Mouse (Mus musculus) intestine, postnatal 0 days (tissue): ENCODE data around the gene Prkcb. TPM values are rescaled to one million over a fixed set of nuclear protein-coding genes. Genes with fewer than 3 reads are reported as not detected.

ENCODE experiments used
- ATAC-seq: fragments of 200-750 bp; cut with Nextera tagmentation; 2 replicates; pipeline ENCODE4 v1.8.0; 2017; ENCODE audit warnings: mild to moderate bottlenecking, moderate TSS enrichment, moderate library complexity
- H3K27ac ChIP-seq: fragments of 300-500 bp; sonication (generic); 2 replicates; pipeline ENCODE4 v1.5.1; 2014; ENCODE audit warnings: mild to moderate bottlenecking, low read depth, low read length, moderate library complexity
- H3K27me3 ChIP-seq: fragments of 300-500 bp; sonication (generic); replicated peaks from 2 replicates; pipeline ENCODE4 v1.6.1; 2014; ENCODE audit warnings: low read length, mixed read lengths; ENCODE audit not compliant: control insufficient read depth, insufficient read depth
- H3K36me3 ChIP-seq: fragments of 300-500 bp; sonication (generic); 2 replicates; pipeline ENCODE4 v1.6.1; 2014; ENCODE audit warnings: mild to moderate bottlenecking, moderate library complexity; ENCODE audit not compliant: control insufficient read depth, insufficient read depth
- H3K4me1 ChIP-seq: fragments of 300-500 bp; sonication (generic); replicated peaks from 2 replicates; pipeline ENCODE4 v1.6.1; 2014; ENCODE audit warnings: antibody characterized with exemption, low read length, mixed read lengths; ENCODE audit not compliant: control insufficient read depth, insufficient read depth
- H3K4me2 ChIP-seq: fragments of 300-500 bp; sonication (generic); replicated peaks from 2 replicates; pipeline ENCODE4 v1.6.1; 2014; ENCODE audit warnings: low read depth, mild to moderate bottlenecking, moderate library complexity
- H3K4me3 ChIP-seq: fragments of 300-500 bp; sonication (generic); 2 replicates; pipeline ENCODE4 v1.5.1; 2014; ENCODE audit warnings: low read depth, low read length
- H3K9ac ChIP-seq: fragments of 300-500 bp; sonication (generic); 2 replicates; pipeline ENCODE4 v1.6.1; 2014; ENCODE audit warnings: mild to moderate bottlenecking, low read depth, low read length
- H3K9me3 ChIP-seq: fragments of 300-500 bp; sonication (generic); 2 replicates; pipeline ENCODE4 v1.6.1; 2016; ENCODE audit warnings: mixed run types; ENCODE audit not compliant: control insufficient read depth
- CTCF ChIP-seq: sonication (generic); IDR thresholded peaks from 2 replicates; pipeline ENCODE4 v1.5.1; 2016; ENCODE audit warnings: low read depth, mild to moderate bottlenecking, control low read depth, antibody characterized with exemption, moderate library complexity
- WGBS: fragments of 180-500 bp; shearing (Covaris S2); extraction: QIAGEN DNeasy Blood & Tissue Kit; methylation state at CpG from one replicate; pipeline ENCODE4 v1.1.7; 2014; 5-methylcytosine and 5-hydroxymethylcytosine counted together
- polyA plus RNA-seq: library from polyadenylated mRNA; unstranded; fragments of >200 nt; fragmentation: Nextera tagmentation; extraction: Ambion mirVana; gene quantifications from 2 replicates; pipeline ENCODE4 v1.2.1, GENCODE M21; 2015

Gene Prkcb
- polyA plus RNA-seq, 1 experiment from 2014 or later, result 4.7 TPM

DNA sequence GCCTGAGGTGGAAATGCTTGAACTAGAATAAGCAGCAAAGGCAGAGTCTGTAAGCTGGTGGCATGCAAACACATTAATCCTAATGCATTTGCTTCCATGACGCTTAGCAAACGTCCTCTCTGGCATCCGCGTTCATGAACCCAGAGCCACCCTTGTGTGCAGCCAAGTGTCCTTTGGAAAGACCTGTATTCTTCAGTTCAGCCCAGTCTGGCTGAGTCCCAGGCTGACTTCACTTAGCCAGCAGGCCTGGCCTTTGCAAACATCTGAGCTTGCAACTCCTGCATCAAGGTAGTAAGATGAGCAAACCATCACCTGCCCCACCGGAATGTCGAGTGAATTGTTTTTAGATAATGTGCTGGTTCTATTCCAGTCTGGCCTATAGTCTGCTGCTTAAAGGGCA lies 126.1 kb downstream of the Prkcb start:
- ATAC-seq, result no peak
- Histone ChIP-seq H3K4me2 (no peak overlapping the region), H3K9ac (no peak overlapping the region), H3K27me3 (no peaks in the 10 kb centered on the region), H3K4me3 (no peak overlapping the region), H3K36me3 (no peaks in the 10 kb centered on the region), H3K4me1 (no peaks in the 10 kb centered on the region), H3K9me3 (no peaks in the 10 kb centered on the region), H3K27ac (no peak overlapping the region)
- 77% methylated on average over 6 of the region's 6 CpGs for WGBS
- no peak for TF ChIP-seq CTCF

DNA sequence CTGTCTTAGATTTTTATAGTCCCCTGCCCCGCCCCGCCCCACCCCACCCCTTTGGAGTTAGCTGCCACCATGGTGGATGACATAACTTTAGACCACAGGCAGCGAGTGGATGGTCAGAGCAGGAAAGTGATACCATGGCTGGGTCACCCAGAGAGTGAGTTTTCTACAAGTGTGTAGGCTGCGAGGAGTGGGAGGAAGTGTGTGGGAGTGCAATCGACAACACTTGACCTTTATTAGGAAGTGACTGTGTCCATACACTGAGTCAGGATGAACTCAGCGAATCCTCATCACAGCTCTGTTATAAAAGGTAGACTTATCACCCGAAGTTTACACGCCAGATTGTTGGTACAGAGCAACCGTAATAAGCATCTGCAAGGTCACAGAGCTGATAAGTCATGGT lies 126.8 kb downstream of the Prkcb start:
- no peak for ATAC-seq
- H3K36me3 ChIP-seq, result no peaks in the 10 kb centered on the region

DNA sequence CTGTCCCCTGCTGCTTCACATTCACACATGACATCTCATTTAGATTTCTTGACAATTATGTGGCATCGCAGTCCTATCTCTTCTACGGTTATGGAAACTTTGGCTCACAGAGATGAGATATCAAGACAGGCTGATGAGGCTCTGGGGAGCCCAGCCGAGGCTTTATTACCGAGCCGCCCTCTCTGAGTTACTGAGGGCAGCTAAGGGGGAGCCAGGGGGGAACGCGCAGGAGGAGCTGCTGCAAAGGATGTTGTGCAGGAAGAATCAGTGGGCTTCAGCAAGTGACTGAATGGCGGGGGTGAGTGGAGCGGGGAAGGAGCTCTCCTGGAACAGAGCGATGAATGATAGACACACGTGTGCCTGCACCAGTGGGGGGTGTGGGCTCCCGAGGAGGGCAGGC lies 127.4 kb downstream of the Prkcb start:
- H3K4me2 ChIP-seq, result no peak overlapping the region
- H3K9ac ChIP-seq, result no peak overlapping the region
- no peaks in the 10 kb centered on the region for H3K27me3 ChIP-seq
- ATAC-seq, result no peak
- H3K27ac ChIP-seq, result no peak overlapping the region
- H3K4me1 ChIP-seq, result no peaks in the 10 kb centered on the region
- WGBS, result 72% methylated on average over 12 of the region's 12 CpGs
- H3K36me3 ChIP-seq, result no peaks in the 10 kb centered on the region
- no peak overlapping the region for H3K4me3 ChIP-seq
- no peaks in the 10 kb centered on the region for H3K9me3 ChIP-seq
- no peak for TF ChIP-seq CTCF

More for the DNA sequence above, 126.8 kb downstream of the Prkcb start:
- no peak for TF ChIP-seq CTCF
- H3K4me3 ChIP-seq, result no peak overlapping the region
- H3K4me2 ChIP-seq, result no peak overlapping the region
- 74% methylated on average over 9 of the region's 9 CpGs for WGBS
- H3K27me3 ChIP-seq, result no peaks in the 10 kb centered on the region
- H3K9ac ChIP-seq, result no peak overlapping the region
- no peaks in the 10 kb centered on the region for H3K4me1 ChIP-seq
- H3K27ac ChIP-seq, result no peak overlapping the region
- no peaks in the 10 kb centered on the region for H3K9me3 ChIP-seq

DNA sequence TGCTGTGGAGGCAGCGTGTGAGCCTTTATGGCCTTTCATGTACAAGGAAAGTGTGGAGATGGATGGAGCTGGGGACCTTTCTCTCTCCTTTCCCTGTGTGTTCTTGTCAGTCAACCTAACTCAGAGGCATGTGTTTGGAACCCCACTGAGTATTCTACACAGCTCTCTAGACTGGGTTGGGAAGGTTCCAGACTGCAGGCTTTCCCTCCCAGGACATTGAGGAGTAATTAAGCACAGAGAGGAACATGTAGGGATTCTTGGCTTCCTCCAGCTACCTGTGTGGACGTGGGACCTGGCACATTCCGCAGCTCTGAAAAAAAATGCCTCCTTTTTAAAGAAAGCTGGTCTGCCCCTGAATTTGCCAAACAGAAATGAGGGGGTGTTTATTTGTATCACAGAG lies 130.0 kb downstream of the Prkcb start:
- no peaks in the 10 kb centered on the region for H3K9me3 ChIP-seq
- WGBS, result 73% methylated on average over 3 of the region's 3 CpGs
- H3K9ac ChIP-seq, result no peak overlapping the region
- no peak for TF ChIP-seq CTCF
- no peaks in the 10 kb centered on the region for H3K36me3 ChIP-seq
- ATAC-seq, result no peak
- no peak overlapping the region for H3K4me3 ChIP-seq
- no peak overlapping the region for H3K27ac ChIP-seq
- H3K27me3 ChIP-seq, result no peaks in the 10 kb centered on the region
- H3K4me1 ChIP-seq, result no peaks in the 10 kb centered on the region
- no peak overlapping the region for H3K4me2 ChIP-seq

DNA sequence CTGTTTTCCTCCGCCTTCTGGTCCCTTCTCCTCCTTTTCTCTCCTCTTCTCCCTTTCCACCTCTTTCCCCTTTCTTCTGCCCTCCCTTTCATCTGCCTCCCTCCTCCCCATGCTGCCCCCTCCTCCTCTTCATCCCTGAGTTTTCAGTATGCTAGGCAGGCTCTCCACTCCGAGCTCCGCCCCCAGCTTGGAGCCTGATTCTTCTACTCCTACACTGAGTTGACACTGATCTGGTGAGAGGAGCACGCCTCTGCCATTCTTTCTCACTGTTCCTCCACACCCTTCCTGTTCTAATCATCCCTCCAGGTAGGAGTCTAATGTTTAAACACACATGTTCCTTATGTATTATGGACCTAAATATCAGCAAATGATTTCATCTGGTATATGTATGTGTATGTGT lies 135.3 kb downstream of the Prkcb start:
- Histone ChIP-seq H3K4me2 (no peak overlapping the region), H3K4me3 (no peak overlapping the region), H3K4me1 (no peaks in the 10 kb centered on the region), H3K27ac (no peak overlapping the region), H3K36me3 (no peaks in the 10 kb centered on the region), H3K9ac (no peak overlapping the region), H3K27me3 (no peaks in the 10 kb centered on the region), H3K9me3 (no peaks in the 10 kb centered on the region)
- 71% methylated on average over 4 of the region's 4 CpGs for WGBS
- no peak for ATAC-seq
- no peak for TF ChIP-seq CTCF

DNA sequence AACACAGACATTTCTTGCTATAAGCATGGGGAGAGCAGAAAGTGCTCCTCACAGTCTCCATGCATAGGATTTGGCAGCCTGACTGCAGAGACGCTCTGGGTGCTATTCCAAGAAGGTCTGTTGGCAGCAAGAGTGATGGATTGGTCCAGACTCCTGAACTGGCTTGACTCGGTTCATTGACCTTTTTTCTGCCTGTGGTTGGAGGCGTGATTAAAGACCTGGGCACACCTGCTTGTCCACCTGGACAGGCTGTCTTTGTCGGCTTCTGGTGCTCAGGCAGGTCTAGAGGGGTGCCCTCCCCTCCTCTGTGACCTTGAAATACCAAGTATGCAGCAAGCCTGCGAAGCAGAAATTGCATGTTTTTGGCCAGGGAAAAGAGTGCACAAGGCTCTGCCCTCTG lies 140.6 kb downstream of the Prkcb start:
- WGBS, result 39% methylated on average over 5 of the region's 5 CpGs
- no peaks in the 10 kb centered on the region for H3K36me3 ChIP-seq
- TF ChIP-seq CTCF, result no peak
- no peaks in the 10 kb centered on the region for H3K4me1 ChIP-seq
- H3K4me3 ChIP-seq, result no peak overlapping the region
- H3K9ac ChIP-seq, result no peak overlapping the region
- H3K4me2 ChIP-seq, result no peak overlapping the region
- H3K9me3 ChIP-seq, result no peaks in the 10 kb centered on the region
- ATAC-seq, result no peak
- no peaks in the 10 kb centered on the region for H3K27me3 ChIP-seq
- H3K27ac ChIP-seq, result no peak overlapping the region

DNA sequence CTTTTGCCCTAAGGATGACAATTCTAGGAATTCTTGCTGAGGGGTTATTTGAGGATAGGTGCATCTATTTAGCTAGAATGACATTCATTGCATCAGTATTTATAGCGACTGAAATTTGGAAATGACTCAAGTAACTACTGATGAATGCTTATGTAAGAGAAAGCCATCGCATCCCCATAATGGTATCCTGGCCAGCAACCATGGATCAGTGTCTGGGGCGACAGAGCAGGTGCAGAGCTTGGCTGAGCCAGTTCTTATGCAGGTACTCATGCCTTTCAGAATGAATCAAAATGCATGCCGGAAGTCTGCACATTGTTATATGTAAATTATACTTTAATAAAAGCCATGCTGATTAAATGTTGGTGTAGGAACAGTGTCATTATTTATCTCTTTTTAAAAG lies 143.8 kb downstream of the Prkcb start:
- no peaks in the 10 kb centered on the region for H3K27me3 ChIP-seq
- TF ChIP-seq CTCF, result no peak
- H3K27ac ChIP-seq, result no peak overlapping the region
- 81% methylated on average over 4 of the region's 4 CpGs for WGBS
- H3K36me3 ChIP-seq, result no peaks in the 10 kb centered on the region
- no peak overlapping the region for H3K4me2 ChIP-seq
- H3K9me3 ChIP-seq, result no peaks in the 10 kb centered on the region
- ATAC-seq, result no peak
- H3K4me3 ChIP-seq, result no peak overlapping the region
- H3K9ac ChIP-seq, result no peak overlapping the region
- H3K4me1 ChIP-seq, result no peaks in the 10 kb centered on the region
